Mouse (Mus musculus) ES-Bruce4 (cell line): ENCODE results near the gene Hist2h3c1.
A peak's percentile ranks its signal among the peaks of the same experiment; 100 is the strongest.

Experiments used
- CTCF ChIP-seq: IDR thresholded peaks from one replicate; pipeline ENCODE4 v1.8.1; 2011; ENCODE audit warnings: low read depth, low read length
- POLR2A ChIP-seq: IDR thresholded peaks from one replicate; pipeline ENCODE4 v1.8.1; 2011; ENCODE audit warnings: low read length; ENCODE audit not compliant: insufficient read depth

- peak; percentile 100 for TF ChIP-seq POLR2A
- TF ChIP-seq CTCF: no peak
Measured at GRCm38 (mm10) chr3:96262979-96263550, 16.6 kb downstream of the Hist2h3c1 start, which contains the start of gene Hist2h4.
